Mouse (Mus musculus): ENCODE measurements around the gene Htr6. TPM values are rescaled to one million over a fixed set of nuclear protein-coding genes. Genes with fewer than 3 reads are reported as not detected.

Htr6 gene
- polyA plus RNA-seq, 1 experiment from 2014 or later, result 0.11 TPM

GRCm38 (mm10) chr4:139053391-139053790 is 22.0 kb downstream of the Htr6 start:
- no peak overlapping the region for H3K4me2 ChIP-seq (ENCODE audit: low read depth, severe bottlenecking)
- H3K4me1 ChIP-seq (ENCODE audit: control insufficient read depth, insufficient read depth, low read length), result no peaks in the 10 kb centered on the region
- no peaks in the 10 kb centered on the region for H3K9me3 ChIP-seq (ENCODE audit: control insufficient read depth, low read length)
- no peaks in the 10 kb centered on the region for H3K36me3 ChIP-seq (ENCODE audit: control insufficient read depth, insufficient read depth, low read length)
- H3K4me3 ChIP-seq (ENCODE audit: low read depth, low read length), result no peak overlapping the region
- no peak overlapping the region for H3K27ac ChIP-seq (replicated peaks; ENCODE audit: low read depth, low read length)
- no peak overlapping the region for H3K9ac ChIP-seq (ENCODE audit: low read length)
- WGBS, result 51% methylated on average over 5 of the region's 5 CpGs
- H3K27me3 ChIP-seq (ENCODE audit: control insufficient read depth, insufficient read depth, low read length), result no peaks in the 10 kb centered on the region
- no peak for DNase-seq (ENCODE audit: low spot score)
- ATAC-seq (ENCODE audit: insufficient number of reproducible peaks, low FRiP score, low TSS enrichment, low read depth), result no peak

GRCm38 (mm10) chr4:139052796-139053195 is 22.6 kb downstream of the Htr6 start:
- DNase-seq (ENCODE audit: low spot score) (no peak), ATAC-seq (ENCODE audit: insufficient number of reproducible peaks, low FRiP score, low TSS enrichment, low read depth) (no peak)
- Histone ChIP-seq H3K9ac (ENCODE audit: low read length) (no peak overlapping the region), H3K4me3 (ENCODE audit: low read depth, low read length) (no peak overlapping the region), H3K27ac (replicated peaks; ENCODE audit: low read depth, low read length) (no peak overlapping the region), H3K9me3 (ENCODE audit: control insufficient read depth, low read length) (no peaks in the 10 kb centered on the region), H3K4me2 (ENCODE audit: low read depth, severe bottlenecking) (no peak overlapping the region), H3K27me3 (ENCODE audit: control insufficient read depth, insufficient read depth, low read length) (no peaks in the 10 kb centered on the region), H3K4me1 (ENCODE audit: control insufficient read depth, insufficient read depth, low read length) (no peaks in the 10 kb centered on the region), H3K36me3 (ENCODE audit: control insufficient read depth, insufficient read depth, low read length) (no peaks in the 10 kb centered on the region)
- WGBS, result 76% methylated on average over 7 of the region's 7 CpGs

- Histone ChIP-seq H3K27me3 (ENCODE audit: control insufficient read depth, insufficient read depth, low read length) (no peaks in the 10 kb centered on the region), H3K36me3 (ENCODE audit: control insufficient read depth, insufficient read depth, low read length) (no peaks in the 10 kb centered on the region), H3K4me3 (ENCODE audit: low read depth, low read length) (no peak overlapping the region), H3K9ac (ENCODE audit: low read length) (no peak overlapping the region), H3K27ac (replicated peaks; ENCODE audit: low read depth, low read length) (no peak overlapping the region), H3K4me2 (ENCODE audit: low read depth, severe bottlenecking) (no peak overlapping the region), H3K4me1 (ENCODE audit: control insufficient read depth, insufficient read depth, low read length) (peaks cover 6% of the 10 kb centered on the region; the same call in 1 of the 2 replicates), H3K9me3 (ENCODE audit: control insufficient read depth, low read length) (no peaks in the 10 kb centered on the region)
- WGBS, result 77% methylated on average over 6 of the region's 6 CpGs
- DNase-seq (ENCODE audit: low spot score), result no peak
- ATAC-seq (ENCODE audit: insufficient number of reproducible peaks, low FRiP score, low TSS enrichment, low read depth), result no peak
These were observed 26.9 kb downstream of the Htr6 start for GRCm38 (mm10) chr4:139048518-139048917.

GRCm38 (mm10) chr4:139046354-139046753 is 29.0 kb downstream of the Htr6 start:
- H3K9me3 ChIP-seq (ENCODE audit: control insufficient read depth, low read length), result no peaks in the 10 kb centered on the region
- peaks cover 6% of the 10 kb centered on the region; the same call in 1 of the 2 replicates for H3K4me1 ChIP-seq (ENCODE audit: control insufficient read depth, insufficient read depth, low read length)
- 64% methylated on average over 5 of the region's 5 CpGs for WGBS
- H3K4me3 ChIP-seq (ENCODE audit: low read depth, low read length), result no peak overlapping the region
- no peaks in the 10 kb centered on the region for H3K27me3 ChIP-seq (ENCODE audit: control insufficient read depth, insufficient read depth, low read length)
- H3K9ac ChIP-seq (ENCODE audit: low read length), result no peak overlapping the region
- no peak overlapping the region for H3K4me2 ChIP-seq (ENCODE audit: low read depth, severe bottlenecking)
- no peaks in the 10 kb centered on the region for H3K36me3 ChIP-seq (ENCODE audit: control insufficient read depth, insufficient read depth, low read length)
- no peak for ATAC-seq (ENCODE audit: insufficient number of reproducible peaks, low FRiP score, low TSS enrichment, low read depth)
- no peak overlapping the region for H3K27ac ChIP-seq (replicated peaks; ENCODE audit: low read depth, low read length)
- no peak for DNase-seq (ENCODE audit: low spot score)

- no peak for ATAC-seq (ENCODE audit: insufficient number of reproducible peaks, low FRiP score, low TSS enrichment, low read depth)
- Histone ChIP-seq H3K4me3 (ENCODE audit: low read depth, low read length) (no peak overlapping the region), H3K27me3 (ENCODE audit: control insufficient read depth, insufficient read depth, low read length) (no peaks in the 10 kb centered on the region), H3K36me3 (ENCODE audit: control insufficient read depth, insufficient read depth, low read length) (no peaks in the 10 kb centered on the region), H3K4me1 (ENCODE audit: control insufficient read depth, insufficient read depth, low read length) (peaks cover 11% of the 10 kb centered on the region), H3K9me3 (ENCODE audit: control insufficient read depth, low read length) (no peaks in the 10 kb centered on the region), H3K9ac (ENCODE audit: low read length) (no peak overlapping the region), H3K27ac (replicated peaks; ENCODE audit: low read depth, low read length) (no peak overlapping the region), H3K4me2 (ENCODE audit: low read depth, severe bottlenecking) (no peak overlapping the region)
- WGBS, result 86% methylated on average over 5 of the region's 5 CpGs
- no peak for DNase-seq (ENCODE audit: low spot score)
These were observed 30.8 kb downstream of the Htr6 start for GRCm38 (mm10) chr4:139044566-139044965.

GRCm38 (mm10) chr4:139043600-139043999 is 31.8 kb downstream of the Htr6 start:
- DNase-seq (ENCODE audit: low spot score) (no peak), ATAC-seq (ENCODE audit: insufficient number of reproducible peaks, low FRiP score, low TSS enrichment, low read depth) (no peak)
- Histone ChIP-seq H3K9ac (ENCODE audit: low read length) (no peak overlapping the region), H3K27me3 (ENCODE audit: control insufficient read depth, insufficient read depth, low read length) (no peaks in the 10 kb centered on the region), H3K4me3 (ENCODE audit: low read depth, low read length) (no peak overlapping the region), H3K4me1 (ENCODE audit: control insufficient read depth, insufficient read depth, low read length) (peaks cover 11% of the 10 kb centered on the region), H3K36me3 (ENCODE audit: control insufficient read depth, insufficient read depth, low read length) (no peaks in the 10 kb centered on the region), H3K9me3 (ENCODE audit: control insufficient read depth, low read length) (no peaks in the 10 kb centered on the region), H3K4me2 (ENCODE audit: low read depth, severe bottlenecking) (no peak overlapping the region), H3K27ac (replicated peaks; ENCODE audit: low read depth, low read length) (no peak overlapping the region)
- 94% methylated on average over 2 of the region's 2 CpGs for WGBS

GRCm38 (mm10) chr4:139042611-139043010 is 32.8 kb downstream of the Htr6 start:
- no peak overlapping the region for H3K9ac ChIP-seq (ENCODE audit: low read length)
- H3K9me3 ChIP-seq (ENCODE audit: control insufficient read depth, low read length), result no peaks in the 10 kb centered on the region
- no peaks in the 10 kb centered on the region for H3K27me3 ChIP-seq (ENCODE audit: control insufficient read depth, insufficient read depth, low read length)
- DNase-seq (ENCODE audit: low spot score) (no peak), ATAC-seq (ENCODE audit: insufficient number of reproducible peaks, low FRiP score, low TSS enrichment, low read depth) (no peak)
- H3K4me2 ChIP-seq (ENCODE audit: low read depth, severe bottlenecking), result no peak overlapping the region
- no peaks in the 10 kb centered on the region for H3K36me3 ChIP-seq (ENCODE audit: control insufficient read depth, insufficient read depth, low read length)
- H3K4me3 ChIP-seq (ENCODE audit: low read depth, low read length), result no peak overlapping the region
- WGBS, result 68% methylated on average over 5 of the region's 5 CpGs
- peaks cover 11% of the 10 kb centered on the region for H3K4me1 ChIP-seq (ENCODE audit: control insufficient read depth, insufficient read depth, low read length)
- H3K27ac ChIP-seq (replicated peaks; ENCODE audit: low read depth, low read length), result no peak overlapping the region

- H3K36me3 ChIP-seq (ENCODE audit: control insufficient read depth, insufficient read depth, low read length), result no peaks in the 10 kb centered on the region
- no peaks in the 10 kb centered on the region; the same call in 1 of the 2 replicates for H3K9me3 ChIP-seq (ENCODE audit: control insufficient read depth, low read length)
- WGBS, result 2% methylated on average over 10 of the region's 10 CpGs
- peak; percentile 22 for DNase-seq (ENCODE audit: low spot score)
- no peak for ATAC-seq (ENCODE audit: insufficient number of reproducible peaks, low FRiP score, low TSS enrichment, low read depth)
- peaks cover 5% of the 10 kb centered on the region; the same call in 1 of the 2 replicates for H3K4me1 ChIP-seq (ENCODE audit: control insufficient read depth, insufficient read depth, low read length)
- no peak overlapping the region for H3K9ac ChIP-seq (ENCODE audit: low read length)
- 0 out of 2 replicates have a peak overlapping the region, but pooled peaks have one; percentile 4 for H3K27ac ChIP-seq (replicated peaks; ENCODE audit: low read depth, low read length)
- H3K4me2 ChIP-seq (ENCODE audit: low read depth, severe bottlenecking), result no peak overlapping the region
- H3K4me3 ChIP-seq (ENCODE audit: low read depth, low read length), result no peak overlapping the region
- H3K27me3 ChIP-seq (ENCODE audit: control insufficient read depth, insufficient read depth, low read length), result no peaks in the 10 kb centered on the region
These were observed 35.1 kb downstream of the Htr6 start for GRCm38 (mm10) chr4:139040084-139040839.
